Mouse (Mus musculus) cerebellum, adult 2 months (tissue): ENCODE measurements around the gene Rnf32.

Source experiments
- CTCF ChIP-seq: fragments of 200-500 bp; IDR thresholded peaks from 2 replicates; pipeline ENCODE4 v1.5.1; 2011; ENCODE audit warnings: low read depth, mild to moderate bottlenecking, control low read depth, low read length, moderate library complexity, borderline replicate concordance; ENCODE audit not compliant: insufficient read depth
- POLR2A ChIP-seq: fragments of 200-500 bp; IDR thresholded peaks from 2 replicates; pipeline ENCODE4 v1.6.1; 2011; ENCODE audit warnings: low read length, control low read depth, borderline replicate concordance; ENCODE audit not compliant: insufficient read depth

DNA sequence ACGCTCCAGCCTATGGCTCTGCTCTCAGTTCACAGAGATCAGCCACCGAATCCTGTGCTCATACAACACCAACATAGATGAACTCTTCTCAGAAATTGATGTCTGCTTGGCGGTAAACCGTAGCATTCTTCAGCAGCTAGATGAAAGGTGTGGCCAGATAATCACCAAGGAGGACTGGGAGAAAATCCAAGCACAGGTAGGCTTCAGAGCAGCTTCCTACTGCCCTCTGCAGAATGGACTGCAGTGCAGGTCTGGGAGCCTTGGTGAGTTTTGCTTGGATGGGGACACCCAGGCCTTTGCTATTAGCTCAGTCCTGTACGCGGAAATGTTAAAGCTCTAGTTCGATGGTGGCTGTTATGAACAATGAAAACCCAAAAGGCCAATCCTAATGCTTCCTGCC lies 28.3 kb downstream of the Rnf32 start:
- TF ChIP-seq POLR2A (no peak), CTCF (no peak)
